Mouse (Mus musculus) cerebellum, postnatal 4 days (tissue): ENCODE measurements around the gene Tfap2e.

Experiments
- DNase-seq, 2 experiments: peaks; one replicate each; pipeline ENCODE4 v3.0.0; 2022; ENCODE audit warnings: low spot score in 2 of 2, mixed read lengths in 1 of 2

Tfap2e gene

GRCm38 (mm10) chr4:126736001-126736414 is at the start of gene Tfap2e:
Gene Tfap2e, minus strand, starts transcription at chr4:126736240.
- peak in 1 of 2 experiments; percentile 31 for DNase-seq

- no peak for DNase-seq
These were observed 47.0 kb upstream of the Tfap2e start for GRCm38 (mm10) chr4:126782996-126783395.

GRCm38 (mm10) chr4:126782512-126782911 is 46.5 kb upstream of the Tfap2e start:
- DNase-seq: no peak

- no peak for DNase-seq
These were observed 45.8 kb upstream of the Tfap2e start for GRCm38 (mm10) chr4:126781871-126782270.

- no peak for DNase-seq
These were observed 44.1 kb upstream of the Tfap2e start for GRCm38 (mm10) chr4:126779826-126780775.

- no peak for DNase-seq
These were observed 43.1 kb upstream of the Tfap2e start for GRCm38 (mm10) chr4:126779148-126779581.

- no peak for DNase-seq
These were observed 39.1 kb upstream of the Tfap2e start for GRCm38 (mm10) chr4:126775182-126775581.

GRCm38 (mm10) chr4:126773871-126774270 is 37.8 kb upstream of the Tfap2e start:
- DNase-seq: no peak

GRCm38 (mm10) chr4:126770831-126771230 is 34.8 kb upstream of the Tfap2e start:
- DNase-seq: no peak

GRCm38 (mm10) chr4:126769800-126770563 is 33.9 kb upstream of the Tfap2e start:
- no peak for DNase-seq

GRCm38 (mm10) chr4:126763483-126763882 is 27.4 kb upstream of the Tfap2e start:
- no peak for DNase-seq

- DNase-seq: no peak
These were observed 26.7 kb upstream of the Tfap2e start for GRCm38 (mm10) chr4:126762586-126763359.

GRCm38 (mm10) chr4:126759435-126759834 is 23.4 kb upstream of the Tfap2e start:
- no peak for DNase-seq

GRCm38 (mm10) chr4:126758299-126758698 is 22.3 kb upstream of the Tfap2e start:
- DNase-seq: no peak

GRCm38 (mm10) chr4:126756766-126757165 is 20.7 kb upstream of the Tfap2e start:
- no peak for DNase-seq

GRCm38 (mm10) chr4:126754736-126755374 is 18.8 kb upstream of the Tfap2e start:
- DNase-seq: no peak

GRCm38 (mm10) chr4:126754231-126754611 is 18.2 kb upstream of the Tfap2e start:
- DNase-seq: no peak

- peak; percentile 98 to 99 for DNase-seq
These were observed 17.5 kb upstream of the Tfap2e start, which contains the start of the genes Ncdn and AU040320 for GRCm38 (mm10) chr4:126753268-126754230. Gene Ncdn, minus strand, starts transcription at chr4:126753438. Gene AU040320, plus strand, starts transcription at chr4:126753544.

GRCm38 (mm10) chr4:126752608-126753141 is 16.6 kb upstream of the Tfap2e start:
- DNase-seq: peak in 1 of 2 experiments; percentile 36
